ENCODE assay signal across 16 mouse cellular contexts in genomic region chr13:114343001-114343400, GRCm38 (mm10). TPM values are rescaled to one million over a fixed set of nuclear protein-coding genes. Genes with fewer than 3 reads are reported as not detected.
DNase-seq lines count a peak whose midpoint lies in the region; ATAC-seq and TF ChIP-seq lines count a peak whose summit lies in the region.
"Had no signal": no experiment of that assay in that cellular context is flagged by ENCODE, and none has a peak within 500 bp of the region (broad histone marks: within the 10 kb centered on the region; RNA-seq: fewer than 3 reads in every experiment).

No protein-coding gene starts in this region.

- H3K9me3 ChIP-seq in hindbrain, embryonic 15.5 days: no peaks in the 10 kb centered on the region
- H3K9me3 ChIP-seq in hindbrain, embryonic 14.5 days (ENCODE audit: control insufficient read depth, low read length): no peaks in the 10 kb centered on the region
- H3K9me3 ChIP-seq in ES-E14 (ENCODE audit: control insufficient read depth, insufficient read depth, low read depth, low read length): no peaks in the 10 kb centered on the region
- H3K9me3 ChIP-seq in liver, embryonic 12.5 days (replicated peaks): no peaks in the 10 kb centered on the region
- H3K9me3 ChIP-seq: embryonic facial prominence, embryonic 13.5 days had no signal

- H3K4me1 ChIP-seq in hindbrain, embryonic 15.5 days (replicated peaks): peaks cover 7% of the 10 kb centered on the region
- 0 out of 2 replicates have a peak, but pooled peaks cover 15% of the 10 kb centered on the region for H3K4me1 ChIP-seq in hindbrain, embryonic 14.5 days (replicated peaks; ENCODE audit: control insufficient read depth, insufficient read depth, low read length)
- peaks cover 0 to 6% of the 10 kb centered on the region in 2 experiments; a peak in 1 of 4 replicates for H3K4me1 ChIP-seq in ES-E14 (ENCODE audit: control insufficient read depth in 2 of 2, insufficient read depth in 2 of 2, low read length in 2 of 2, poor library complexity in 1 of 2)
- peaks cover 22% of the 10 kb centered on the region for H3K4me1 ChIP-seq in liver, embryonic 12.5 days

- 0 out of 2 replicates have a peak, but pooled peaks have one; percentile 34 for ATAC-seq in hindbrain, embryonic 15.5 days (ENCODE audit: low FRiP score, low read depth)
- ATAC-seq in hindbrain, embryonic 14.5 days (ENCODE audit: low FRiP score): no peak
- peak; percentile 76 for ATAC-seq in liver, embryonic 12.5 days
- ATAC-seq: activated CD4-positive, CD25-positive, alpha-beta regulatory T cell, adult 4 months; forebrain, postnatal 0 days had no signal

- H3K36me3 ChIP-seq in hindbrain, embryonic 15.5 days: no peaks in the 10 kb centered on the region
- H3K36me3 ChIP-seq in hindbrain, embryonic 14.5 days (replicated peaks; ENCODE audit: control insufficient read depth, insufficient read depth): no peaks in the 10 kb centered on the region
- H3K36me3 ChIP-seq in ES-E14 (ENCODE audit: control insufficient read depth, insufficient read depth, low read length, poor library complexity, severe bottlenecking): no peaks in the 10 kb centered on the region
- H3K36me3 ChIP-seq in liver, embryonic 12.5 days: no peaks in the 10 kb centered on the region
- H3K36me3 ChIP-seq: embryonic facial prominence, embryonic 13.5 days had no signal

- DNase-seq in adrenal gland, postnatal 10 days: peak; percentile 17
- no peak for DNase-seq in adrenal gland, adult 18-20 months (ENCODE audit: low spot score in 2 of 2)
- DNase-seq in hindbrain, embryonic 14.5 days (ENCODE audit: low spot score): no peak
- no peak for DNase-seq in ES-E14 (ENCODE audit: low read depth, low spot score)
- DNase-seq in urinary bladder, postnatal 14 days (ENCODE audit: low spot score): no peak
- DNase-seq in left cerebral cortex, adult 11 months (ENCODE audit: low spot score): no peak
- DNase-seq: cerebellum, adult 18-20 months; forebrain, postnatal 0 days; gastrocnemius, postnatal 25 days; heart, postnatal 10 days; kidney, adult 2 months; lung, postnatal 4 days had no signal

- H3K27me3 ChIP-seq in hindbrain, embryonic 15.5 days: no peaks in the 10 kb centered on the region
- no peaks in the 10 kb centered on the region for H3K27me3 ChIP-seq in hindbrain, embryonic 14.5 days (ENCODE audit: control insufficient read depth, insufficient read depth, low read length)
- no peaks in the 10 kb centered on the region for H3K27me3 ChIP-seq in liver, embryonic 12.5 days (replicated peaks)
- H3K27me3 ChIP-seq: embryonic facial prominence, embryonic 13.5 days had no signal

- no peak overlapping the region for H3K4me3 ChIP-seq in hindbrain, embryonic 15.5 days
- no peak overlapping the region for H3K4me3 ChIP-seq in hindbrain, embryonic 14.5 days (replicated peaks; ENCODE audit: low read length)
- no peak overlapping the region for H3K4me3 ChIP-seq in ES-E14 (ENCODE audit: insufficient read depth in 1 of 2, low read depth in 1 of 2, low read length in 2 of 2, poor library complexity in 1 of 2, severe bottlenecking in 1 of 2)
- no peak overlapping the region for H3K4me3 ChIP-seq in liver, embryonic 12.5 days
- H3K4me3 ChIP-seq: embryonic facial prominence, embryonic 13.5 days had no signal

- 24% methylated on average over 8 of the region's 8 CpGs for WGBS in hindbrain, embryonic 15.5 days
- WGBS in hindbrain, embryonic 14.5 days: 27% methylated on average over 8 of the region's 8 CpGs
- 21% methylated on average over 8 of the region's 8 CpGs for WGBS in liver, embryonic 12.5 days (ENCODE audit: insufficient replicate concordance)

- H3K9ac ChIP-seq in hindbrain, embryonic 15.5 days: no peak overlapping the region
- H3K9ac ChIP-seq in hindbrain, embryonic 14.5 days: no peak overlapping the region
- peak overlapping the region; percentile 24; the same call in 1 of the 2 replicates for H3K9ac ChIP-seq in ES-E14 (ENCODE audit: insufficient read depth, low read depth, low read length, poor library complexity, severe bottlenecking)
- no peak overlapping the region for H3K9ac ChIP-seq in liver, embryonic 12.5 days
- H3K9ac ChIP-seq: embryonic facial prominence, embryonic 13.5 days; forebrain, postnatal 0 days had no signal

- H3K4me2 ChIP-seq in hindbrain, embryonic 15.5 days: no peak overlapping the region
- H3K4me2 ChIP-seq in hindbrain, embryonic 14.5 days (replicated peaks): no peak overlapping the region; the same call in 1 of the 2 replicates
- peak overlapping the region; percentile 47 for H3K4me2 ChIP-seq in liver, embryonic 12.5 days
- H3K4me2 ChIP-seq: embryonic facial prominence, embryonic 13.5 days had no signal

- in situ Hi-C loops in ES-E14 (cut with MboI; ENCODE audit: low sequenced_read_pairs in 2 of 2, unreplicated experiment in 2 of 2): no loop called here

- no peak overlapping the region for H3K27ac ChIP-seq in hindbrain, embryonic 15.5 days (replicated peaks)
- no peak overlapping the region for H3K27ac ChIP-seq in hindbrain, embryonic 14.5 days
- H3K27ac ChIP-seq in ES-E14 (ENCODE audit: insufficient read depth, low read depth, low read length, poor library complexity, severe bottlenecking): no peak overlapping the region
- H3K27ac ChIP-seq in liver, embryonic 12.5 days: no peak overlapping the region
- H3K27ac ChIP-seq: embryonic facial prominence, embryonic 13.5 days had no signal

TF ChIP-seq in ES-E14, 5 proteins besides CTCF, POLR2A, EP300 and RAD21:
- TF ChIP-seq MAFK (IDR thresholded peaks at IDR 0.05; ENCODE audit: insufficient read depth, low read depth, low read length): no peak
- no peak for TF ChIP-seq HCFC1 (IDR thresholded peaks at IDR 0.05; ENCODE audit: borderline replicate concordance, insufficient read depth, low read length)
- TF ChIP-seq ZNF384 (IDR thresholded peaks at IDR 0.05; ENCODE audit: low read depth, low read length): no peak
- TF ChIP-seq CHD2 (IDR thresholded peaks at IDR 0.05; ENCODE audit: low read depth, low read length): no peak
- no peak for TF ChIP-seq ZC3H11A (IDR thresholded peaks at IDR 0.05; ENCODE audit: borderline replicate concordance, low read depth, low read length)

RNA-seq across cellular contexts. Expression of gene Ndufs4, which starts 45.1 kb away (rescaled TPM):
- 100 to 1,000 TPM; 410 to 451 TPM for total RNA-seq in adrenal gland, postnatal 10 days (2021)
- 100 to 1,000 TPM; 196 to 302 TPM for total RNA-seq in adrenal gland, adult 18-20 months (2021)
- polyA plus RNA-seq in hindbrain, embryonic 15.5 days (2015; fragmentation: Nextera tagmentation; extraction: Ambion mirVana): 348 and 377 TPM in 2 replicates
- 379 and 411 TPM in 2 replicates for polyA plus RNA-seq in hindbrain, embryonic 14.5 days (2014; fragmentation: Nextera tagmentation; extraction: Ambion mirVana)
- 265 and 334 TPM in 2 replicates for total RNA-seq in ES-E14 (2012; rRNA removed)
- polyA plus RNA-seq in liver, embryonic 12.5 days (2016; fragmentation: Nextera tagmentation; extraction: Ambion mirVana): 161 and 164 TPM in 2 replicates
